Mouse (Mus musculus): ENCODE results near the gene Slc38a9.

Gene Slc38a9

GRCm38 (mm10) chr13:112770528-112771328 is 110.2 kb downstream of the Slc38a9 start:
- peak; percentile 90 for DNase-seq (ENCODE audit: low read depth)

- DNase-seq (ENCODE audit: low read depth) = no peak
These were observed 111.1 kb downstream of the Slc38a9 start for GRCm38 (mm10) chr13:112771447-112772208.

GRCm38 (mm10) chr13:112772252-112772651 is 111.7 kb downstream of the Slc38a9 start:
- no peak for DNase-seq (ENCODE audit: low read depth)

- DNase-seq (ENCODE audit: low read depth) = no peak
These were observed 112.3 kb downstream of the Slc38a9 start for GRCm38 (mm10) chr13:112772861-112773260.

GRCm38 (mm10) chr13:112773991-112774675 is 113.6 kb downstream of the Slc38a9 start:
- DNase-seq (ENCODE audit: low read depth) = no peak

- DNase-seq (ENCODE audit: low read depth) = no peak
These were observed 115.3 kb downstream of the Slc38a9 start for GRCm38 (mm10) chr13:112775856-112776255.

GRCm38 (mm10) chr13:112778407-112778806 is 117.9 kb downstream of the Slc38a9 start:
- DNase-seq (ENCODE audit: low read depth) = no peak

GRCm38 (mm10) chr13:112785305-112785704 is 124.8 kb downstream of the Slc38a9 start:
- DNase-seq (ENCODE audit: low read depth) = no peak

- DNase-seq (ENCODE audit: low read depth) = no peak
These were observed 125.6 kb downstream of the Slc38a9 start for GRCm38 (mm10) chr13:112786142-112786541.

GRCm38 (mm10) chr13:112786942-112787533 is 126.5 kb downstream of the Slc38a9 start:
- DNase-seq (ENCODE audit: low read depth) = no peak
